ENCODE assay signal across 11 mouse cellular contexts in genomic region chr5:140095203-140095602, GRCm38 (mm10).
DNase-seq lines count a peak whose midpoint lies in the region; ATAC-seq lines count a peak whose summit lies in the region.
"Had no signal": no experiment of that assay in that cellular context is flagged by ENCODE, and none has a peak within 500 bp of the region (broad histone marks: within the 10 kb centered on the region; RNA-seq: fewer than 3 reads in every experiment).

No protein-coding gene starts in this region.

- DNase-seq in brain, adult 2 months (ENCODE audit: low read depth, low spot score), result peak; percentile 59
- peak; percentile 94 for DNase-seq in forebrain, embryonic 14.5 days (ENCODE audit: low spot score)
- DNase-seq in kidney, postnatal 14 days, result peak; percentile 77
- DNase-seq in midbrain, embryonic 11.5 days (ENCODE audit: low spot score, missing footprints), result peak; percentile 82
- no peak for DNase-seq in spleen, postnatal 36 days (ENCODE audit: low spot score in 2 of 2)
- DNase-seq in spleen, postnatal 10 days (ENCODE audit: low spot score in 2 of 2), result no peak
- no peak for DNase-seq in thymus, postnatal 36 days
- DNase-seq: adrenal gland, postnatal 14 days had no signal

- H3K4me1 ChIP-seq in forebrain, embryonic 14.5 days (ENCODE audit: control insufficient read depth, insufficient read depth, low read length), result peaks cover 38% of the 10 kb centered on the region
- peaks cover 10% of the 10 kb centered on the region for H3K4me1 ChIP-seq in midbrain, embryonic 11.5 days (ENCODE audit: control insufficient read depth, insufficient read depth, low read length)

- no peak overlapping the region for H3K4me3 ChIP-seq in forebrain, embryonic 14.5 days (ENCODE audit: low read depth, low read length)
- H3K4me3 ChIP-seq in midbrain, embryonic 11.5 days (ENCODE audit: low read depth, low read length), result no peak overlapping the region
- H3K4me3 ChIP-seq: embryonic facial prominence, embryonic 13.5 days; limb, embryonic 15.5 days had no signal

- no peaks in the 10 kb centered on the region for H3K27me3 ChIP-seq in forebrain, embryonic 14.5 days (replicated peaks; ENCODE audit: control insufficient read depth, insufficient read depth, low read length)
- H3K27me3 ChIP-seq in midbrain, embryonic 11.5 days (ENCODE audit: control insufficient read depth, insufficient read depth, low read length), result no peaks in the 10 kb centered on the region
- H3K27me3 ChIP-seq: embryonic facial prominence, embryonic 13.5 days; limb, embryonic 15.5 days had no signal

- 6% methylated on average over 2 of the region's 2 CpGs for WGBS in forebrain, embryonic 14.5 days
- WGBS in midbrain, embryonic 11.5 days, result 42% methylated on average over 2 of the region's 2 CpGs

- H3K4me2 ChIP-seq in forebrain, embryonic 14.5 days (ENCODE audit: low read length), result peak overlapping the region; percentile 10; the same call in 1 of the 2 replicates
- no peak overlapping the region for H3K4me2 ChIP-seq in midbrain, embryonic 11.5 days
- H3K4me2 ChIP-seq: embryonic facial prominence, embryonic 13.5 days; limb, embryonic 15.5 days had no signal

- H3K9me3 ChIP-seq in forebrain, embryonic 14.5 days (replicated peaks; ENCODE audit: control insufficient read depth, low read length), result no peaks in the 10 kb centered on the region
- H3K9me3 ChIP-seq in midbrain, embryonic 11.5 days (ENCODE audit: control insufficient read depth, low read length), result no peaks in the 10 kb centered on the region
- H3K9me3 ChIP-seq: embryonic facial prominence, embryonic 13.5 days; limb, embryonic 15.5 days had no signal

- H3K27ac ChIP-seq in forebrain, embryonic 14.5 days (ENCODE audit: low read depth, low read length), result peak overlapping the region; percentile 78
- H3K27ac ChIP-seq in midbrain, embryonic 11.5 days (ENCODE audit: low read depth, low read length), result peak overlapping the region; percentile 68
- H3K27ac ChIP-seq: embryonic facial prominence, embryonic 13.5 days; limb, embryonic 15.5 days had no signal

- peak; percentile 77 for ATAC-seq in forebrain, embryonic 14.5 days
- peak; percentile 88 for ATAC-seq in midbrain, embryonic 11.5 days (ENCODE audit: low FRiP score)
- ATAC-seq in monocyte, adult 5-6 weeks (replicated peaks; ENCODE audit: insufficient number of reproducible peaks, low FRiP score, low TSS enrichment, poor library complexity, severe bottlenecking), result no peak

- H3K36me3 ChIP-seq in forebrain, embryonic 14.5 days (ENCODE audit: control insufficient read depth, insufficient read depth, low read length), result no peaks in the 10 kb centered on the region
- H3K36me3 ChIP-seq in midbrain, embryonic 11.5 days (ENCODE audit: control insufficient read depth, insufficient read depth, low read length), result no peaks in the 10 kb centered on the region; the same call in 1 of the 2 replicates

- H3K9ac ChIP-seq in forebrain, embryonic 14.5 days (ENCODE audit: low read length), result no peak overlapping the region
- no peak overlapping the region for H3K9ac ChIP-seq in midbrain, embryonic 11.5 days (ENCODE audit: low read length)
- H3K9ac ChIP-seq: embryonic facial prominence, embryonic 13.5 days; limb, embryonic 15.5 days had no signal

Comparison
In these comparisons a context has a peak if more than half of its experiments do, and no peak if none do; other contexts are left out.
1. DNase-seq: peak in brain, adult 2 months (single experiment), forebrain, embryonic 14.5 days (single experiment), kidney, postnatal 14 days (single experiment) and midbrain, embryonic 11.5 days (single experiment); none in spleen, postnatal 36 days (0 of 2), spleen, postnatal 10 days (0 of 2) and thymus, postnatal 36 days (0 of 2).